Mouse (Mus musculus) heart, postnatal 0 days (tissue): ENCODE measurements at regions not wholly inside any gene's neighbourhood (a gene's known extent, or its start where the extent isn't known, plus 50 kb on each side); places are given as distances from the start of the nearest gene placed in this dataset.

Experiments
- CTCF ChIP-seq: IDR thresholded peaks from 2 replicates; pipeline ENCODE4 v1.5.1; 2016; ENCODE audit warnings: antibody characterized with exemption, control low read depth, low read depth
- EP300 ChIP-seq: IDR thresholded peaks from 2 replicates; pipeline ENCODE4 v1.6.1; 2016; ENCODE audit warnings: antibody characterized with exemption, low read depth

- no peak for TF ChIP-seq CTCF
- no peak for TF ChIP-seq EP300
Observed at GRCm38 (mm10) chr7:117150355-117150754, 230.4 kb upstream of the Xylt1 start.
